Mouse (Mus musculus) MEL (cell line): ENCODE results near the gene Nop9.
A peak's percentile ranks its signal among the peaks of the same experiment; 100 is the strongest.

ENCODE experiments used
- CHD1 ChIP-seq: IDR thresholded peaks from 2 replicates; pipeline ENCODE4 v1.6.1; 2012; ENCODE audit warnings: low read depth, mild to moderate bottlenecking, inconsistent platforms, low read length, improper control_type of control experiment
- CHD2 ChIP-seq: IDR thresholded peaks from 2 replicates; pipeline ENCODE4 v1.6.1; 2011; ENCODE audit warnings: low read length, improper control_type of control experiment
- CTCF ChIP-seq, 3 experiments: IDR thresholded peaks in 2 of 3; conservative IDR thresholded peaks in 1 of 3; 2 replicates each; pipeline ENCODE4 v1.5.1; 2011 to 2012; ENCODE audit warnings: low read length in 3 of 3, low read depth in 2 of 3, mild to moderate bottlenecking in 2 of 3, improper control_type of control experiment in 1 of 3, inconsistent platforms in 1 of 3, mixed read lengths in 1 of 3, moderate library complexity in 1 of 3; ENCODE audit not compliant: control insufficient read depth in 1 of 3, insufficient read depth in 1 of 3, poor library complexity in 1 of 3, severe bottlenecking in 1 of 3
- KAT2A ChIP-seq: conservative IDR thresholded peaks from 2 replicates; pipeline ENCODE4 v1.6.1; 2012; ENCODE audit warnings: low read depth, low read length, improper control_type of control experiment, inconsistent platforms
- SMC3 ChIP-seq: IDR thresholded peaks from 2 replicates; pipeline ENCODE4 v1.6.1; 2011; ENCODE audit warnings: low read depth, low read length, improper control_type of control experiment
- TBP ChIP-seq: IDR thresholded peaks from 2 replicates; pipeline ENCODE4 v1.8.0; 2011; ENCODE audit warnings: low read depth, low read length, improper control_type of control experiment
- TCF12 ChIP-seq: IDR thresholded peaks from 2 replicates; pipeline ENCODE4 v1.6.1; 2014; ENCODE audit warnings: low read depth, mild to moderate bottlenecking, inconsistent platforms, low read length, improper control_type of control experiment, moderate library complexity
- UBTF ChIP-seq: IDR thresholded peaks from 2 replicates; pipeline ENCODE4 v1.6.1; 2012; ENCODE audit warnings: low read depth, mild to moderate bottlenecking, inconsistent platforms, low read length, improper control_type of control experiment, moderate library complexity, borderline replicate concordance; ENCODE audit not compliant: insufficient read depth
- USF1 ChIP-seq: IDR thresholded peaks from 2 replicates; pipeline ENCODE4 v1.6.1; 2014; ENCODE audit warnings: low read depth, mild to moderate bottlenecking, inconsistent platforms, low read length, improper control_type of control experiment, moderate library complexity

GRCm38 (mm10) chr14:55781310-55781709 is 35.8 kb downstream of the Nop9 start:
- TF ChIP-seq CTCF (IDR thresholded peaks at IDR 0.05 in 2 of 3, conservative IDR thresholded peaks at IDR 0.05 in 1 of 3; ENCODE audit: control insufficient read depth in 1 of 3, insufficient read depth in 1 of 3, low read depth in 2 of 3, low read length in 3 of 3, poor library complexity in 1 of 3, severe bottlenecking in 1 of 3) (peak in 2 of 3 experiments; percentile 98 to 99; a peak in 5 of 6 replicates), TBP (peak; percentile 53; the same call in 1 of the 2 replicates), CHD1 (no peak), SMC3 (peak; percentile 96), UBTF (no peak), CHD2 (no peak), TCF12 (0 out of 2 replicates have a peak, but pooled peaks have one; percentile 27), USF1 (no peak), KAT2A (no peak)
